Mouse (Mus musculus): Measurements from ENCODE around the gene Gm21863.
"Not testable (repeated sequence)": the region's sequence is repeated elsewhere in the genome, so short reads cannot be mapped to it uniquely, and the experiment has no call there.

Gene Gm21863

DNA sequence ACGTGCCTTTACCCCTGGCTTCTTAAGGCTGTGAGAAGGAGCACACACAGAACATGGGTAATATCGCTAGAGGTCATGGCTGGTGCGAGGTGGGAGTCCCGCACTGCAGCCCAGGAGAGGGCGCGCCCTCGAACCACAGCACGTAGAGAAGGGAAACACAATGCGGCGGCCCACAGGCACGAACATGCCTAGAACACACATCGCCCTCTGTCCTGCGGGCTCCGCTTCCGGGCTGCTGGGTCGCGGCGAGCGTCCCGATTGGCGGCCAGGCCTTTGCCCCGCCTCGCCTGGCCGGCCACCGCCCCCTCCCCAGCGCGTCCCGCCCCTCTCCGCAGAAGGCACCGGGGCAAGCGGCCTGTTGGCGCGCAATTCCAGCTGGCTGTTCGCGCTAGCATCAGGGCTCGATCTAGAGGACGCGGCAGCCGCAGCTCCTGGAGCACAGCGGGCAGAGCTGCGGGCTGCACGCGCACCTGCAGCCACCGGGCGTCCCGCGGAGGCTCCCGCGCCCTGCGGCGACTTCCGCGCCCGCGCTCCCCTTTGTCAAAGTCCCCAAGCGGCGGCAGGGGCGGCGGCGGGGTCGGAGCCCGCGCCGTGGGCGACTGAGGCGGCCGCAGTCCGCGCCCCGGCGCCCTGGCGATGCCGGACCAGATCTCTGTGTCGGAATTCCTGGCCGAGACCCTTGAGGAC is at the start of gene Gm21863:
Gene Gm21863, plus strand, starts transcription at position 637 of the 687 bp plus-strand sequence.
- DNase-seq (ENCODE audit: low read depth): not testable (repeated sequence)

DNA sequence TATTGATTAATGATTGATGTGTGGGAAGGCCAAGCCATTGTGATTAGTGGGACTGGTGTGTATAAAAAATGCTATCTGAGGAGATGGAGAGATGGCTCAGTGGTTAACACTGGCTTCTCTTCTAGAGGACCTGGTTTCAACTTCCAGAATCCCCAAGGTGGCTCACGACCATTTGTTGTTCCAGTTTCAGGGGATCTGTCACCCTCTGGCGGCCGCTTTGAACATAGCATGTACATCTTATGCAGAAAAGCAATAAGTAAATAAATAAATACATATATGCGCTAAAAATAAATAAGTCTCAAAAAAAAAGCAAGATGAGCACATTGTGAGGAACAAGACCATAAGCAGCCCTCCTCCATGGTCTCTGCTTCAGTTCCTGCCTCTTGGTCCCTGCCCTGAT is 26.3 kb upstream of the Gm21863 start:
- not testable (repeated sequence) for DNase-seq (ENCODE audit: low read depth)

Measured in fibroblast of lung, adult 2 months (primary cell).